Mouse (Mus musculus): ENCODE results near the gene Mlf1. TPM values are rescaled to one million over a fixed set of nuclear protein-coding genes. Genes with fewer than 3 reads are reported as not detected.

Mlf1 gene
- polyA plus RNA-seq, 1 experiment: not detected

DNA sequence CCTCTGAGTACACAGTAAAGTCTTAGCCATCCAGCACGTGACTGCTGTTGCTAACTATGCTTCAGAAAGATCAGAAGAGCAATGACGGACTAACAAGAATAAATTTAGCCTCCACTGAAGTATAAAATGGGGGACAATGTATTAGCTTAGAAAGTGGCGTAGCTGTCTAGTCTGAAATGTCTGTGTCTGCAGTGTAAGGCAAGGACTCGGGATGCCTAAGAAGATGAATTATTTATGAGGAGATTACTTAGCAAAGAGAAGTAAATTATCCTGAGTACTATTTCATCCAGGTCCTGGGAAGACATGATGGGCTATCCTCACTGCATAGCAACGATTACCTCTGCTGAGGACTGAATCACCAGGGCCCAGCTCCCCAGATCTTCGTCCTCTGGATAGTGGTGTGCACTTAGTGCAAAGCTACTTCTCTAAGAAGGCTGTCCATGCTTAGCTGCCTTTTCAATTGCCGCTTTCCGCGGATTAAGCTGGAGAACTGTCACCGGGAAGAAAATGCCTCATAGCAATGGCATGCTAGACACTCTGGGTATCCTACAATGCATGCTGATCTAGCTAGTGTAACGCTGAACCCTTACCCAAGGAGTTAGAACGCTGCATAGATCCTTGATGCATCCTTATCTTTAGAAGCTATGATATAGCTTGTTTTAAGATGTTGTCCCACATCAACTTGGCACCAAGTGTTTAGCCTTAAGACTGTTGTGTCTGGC lies 22.3 kb upstream of the Mlf1 start:
- no peak overlapping the region for H3K27ac ChIP-seq (ENCODE audit: insufficient read depth, low read length)
- no peak for DNase-seq (ENCODE audit: low read depth in 1 of 2, low spot score in 2 of 2)
- H3K27me3 ChIP-seq (ENCODE audit: control insufficient read depth, insufficient read depth, low read length): no peaks in the 10 kb centered on the region
- no peak overlapping the region for H3K4me3 ChIP-seq (ENCODE audit: extremely low read depth, insufficient read depth, insufficient read length)
- no peak for TF ChIP-seq CTCF (IDR thresholded peaks at IDR 0.05; ENCODE audit: extremely low read depth, insufficient read depth, insufficient read length, insufficient replicate concordance)
- H3K4me1 ChIP-seq (ENCODE audit: control insufficient read depth, insufficient read depth, insufficient read length): no peaks in the 10 kb centered on the region
- H3K36me3 ChIP-seq (ENCODE audit: control insufficient read depth, insufficient read depth, low read length): no peaks in the 10 kb centered on the region
- WGBS: 88% methylated on average over 12 of the region's 12 CpGs

DNA sequence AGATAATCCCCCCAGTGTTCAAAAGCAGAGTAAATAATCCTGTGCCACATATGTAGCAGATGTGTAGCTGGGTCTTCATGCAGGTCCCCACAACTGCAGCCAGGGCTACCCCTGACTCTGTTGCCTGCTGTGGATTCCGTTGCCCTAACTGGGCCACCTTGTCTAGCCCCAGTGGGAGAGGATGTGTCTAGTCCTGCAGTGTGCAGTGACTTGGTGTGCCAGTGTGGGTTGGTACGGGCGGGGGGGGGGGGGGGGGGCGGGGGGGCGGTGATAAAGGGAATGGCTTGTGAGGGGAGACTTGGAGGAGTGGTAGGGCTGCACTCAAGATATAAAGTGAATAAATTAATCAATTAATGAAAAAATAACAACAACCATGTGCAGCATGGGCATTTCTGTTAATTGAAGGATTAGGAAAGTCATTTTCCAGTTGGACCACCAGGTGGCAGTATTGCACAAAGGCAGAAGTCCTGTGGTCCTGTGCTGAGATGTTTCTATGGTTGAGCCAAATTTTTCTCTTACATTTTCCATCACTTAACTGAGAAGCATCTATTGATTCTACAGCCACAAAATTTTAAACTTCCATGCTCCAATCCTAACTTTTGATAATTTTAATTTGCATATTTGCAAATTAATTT lies 21.7 kb upstream of the Mlf1 start:
- no peak overlapping the region for H3K27ac ChIP-seq (ENCODE audit: insufficient read depth, low read length)
- peak in 1 of 2 experiments; percentile 33 for DNase-seq (ENCODE audit: low read depth in 1 of 2, low spot score in 2 of 2)

DNA sequence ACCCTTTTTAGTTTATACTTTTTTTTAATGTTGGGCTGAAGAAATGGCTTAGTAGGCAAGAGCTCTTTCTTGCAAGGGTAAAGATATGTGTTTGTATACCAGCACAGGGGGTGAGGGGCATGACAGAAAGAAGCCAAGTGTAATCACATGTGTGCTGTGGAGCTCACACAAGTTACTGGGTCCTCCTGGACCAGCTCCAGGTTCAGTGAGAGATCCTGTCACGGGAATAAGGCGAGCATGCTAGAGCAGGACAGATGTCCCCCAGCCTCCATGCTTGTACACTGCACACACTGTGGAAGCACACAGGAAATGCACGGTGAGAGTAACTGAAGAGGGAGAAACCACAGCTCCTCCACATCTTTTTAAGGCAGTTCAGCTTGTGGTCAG lies 21.1 kb upstream of the Mlf1 start:
- no peaks in the 10 kb centered on the region for H3K27me3 ChIP-seq (ENCODE audit: control insufficient read depth, insufficient read depth, low read length)
- 61% methylated on average over 3 of the region's 3 CpGs for WGBS
- H3K4me3 ChIP-seq (ENCODE audit: extremely low read depth, insufficient read depth, insufficient read length): no peak overlapping the region
- TF ChIP-seq CTCF (IDR thresholded peaks at IDR 0.05; ENCODE audit: extremely low read depth, insufficient read depth, insufficient read length, insufficient replicate concordance) (no peak), POLR2A (IDR thresholded peaks at IDR 0.05; ENCODE audit: low read depth, low read length) (no peak)
- no peaks in the 10 kb centered on the region for H3K36me3 ChIP-seq (ENCODE audit: control insufficient read depth, insufficient read depth, low read length)
- no peaks in the 10 kb centered on the region for H3K4me1 ChIP-seq (ENCODE audit: control insufficient read depth, insufficient read depth, insufficient read length)
- DNase-seq (ENCODE audit: low read depth in 1 of 2, low spot score in 2 of 2): no peak
- H3K27ac ChIP-seq (ENCODE audit: insufficient read depth, low read length): no peak overlapping the region

More for the DNA sequence above, 21.7 kb upstream of the Mlf1 start:
- no peaks in the 10 kb centered on the region for H3K4me1 ChIP-seq (ENCODE audit: control insufficient read depth, insufficient read depth, insufficient read length)
- no peak overlapping the region for H3K4me3 ChIP-seq (ENCODE audit: extremely low read depth, insufficient read depth, insufficient read length)
- peak; percentile 49; the same call in 1 of the 2 replicates for TF ChIP-seq CTCF (IDR thresholded peaks at IDR 0.05; ENCODE audit: extremely low read depth, insufficient read depth, insufficient read length, insufficient replicate concordance)
- TF ChIP-seq POLR2A (IDR thresholded peaks at IDR 0.05; ENCODE audit: low read depth, low read length): no peak
- H3K36me3 ChIP-seq (ENCODE audit: control insufficient read depth, insufficient read depth, low read length): no peaks in the 10 kb centered on the region
- WGBS: 39% methylated on average over 5 of the region's 5 CpGs
- no peaks in the 10 kb centered on the region for H3K27me3 ChIP-seq (ENCODE audit: control insufficient read depth, insufficient read depth, low read length)

DNA sequence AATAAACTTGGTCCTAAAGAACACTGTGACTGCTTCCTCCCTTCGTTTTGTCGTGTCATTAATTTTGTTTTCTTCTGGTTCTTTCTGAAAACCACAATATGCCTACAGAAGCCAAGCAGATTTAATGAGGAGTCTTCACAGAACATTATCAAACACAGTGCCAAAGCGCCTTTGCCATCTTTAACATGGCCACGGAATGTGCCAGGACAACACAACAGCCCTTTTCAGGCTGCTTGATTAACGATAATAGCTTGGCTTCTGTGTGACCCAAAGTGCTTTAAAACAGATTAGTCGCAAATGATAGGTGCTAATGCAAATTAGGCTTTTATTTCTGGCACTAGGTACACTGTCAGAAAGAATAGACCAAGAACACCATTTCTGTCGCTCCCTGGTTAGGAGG lies 15.5 kb upstream of the Mlf1 start:
- DNase-seq (ENCODE audit: low read depth in 1 of 2, low spot score in 2 of 2): no peak
- no peak overlapping the region for H3K27ac ChIP-seq (ENCODE audit: insufficient read depth, low read length)
- WGBS: 91% methylated on average over 7 of the region's 7 CpGs
- TF ChIP-seq CTCF (IDR thresholded peaks at IDR 0.05; ENCODE audit: extremely low read depth, insufficient read depth, insufficient read length, insufficient replicate concordance) (no peak), POLR2A (IDR thresholded peaks at IDR 0.05; ENCODE audit: low read depth, low read length) (no peak)
- no peaks in the 10 kb centered on the region for H3K4me1 ChIP-seq (ENCODE audit: control insufficient read depth, insufficient read depth, insufficient read length)
- H3K4me3 ChIP-seq (ENCODE audit: extremely low read depth, insufficient read depth, insufficient read length): no peak overlapping the region
- H3K36me3 ChIP-seq (ENCODE audit: control insufficient read depth, insufficient read depth, low read length): no peaks in the 10 kb centered on the region
- no peaks in the 10 kb centered on the region for H3K27me3 ChIP-seq (ENCODE audit: control insufficient read depth, insufficient read depth, low read length)

DNA sequence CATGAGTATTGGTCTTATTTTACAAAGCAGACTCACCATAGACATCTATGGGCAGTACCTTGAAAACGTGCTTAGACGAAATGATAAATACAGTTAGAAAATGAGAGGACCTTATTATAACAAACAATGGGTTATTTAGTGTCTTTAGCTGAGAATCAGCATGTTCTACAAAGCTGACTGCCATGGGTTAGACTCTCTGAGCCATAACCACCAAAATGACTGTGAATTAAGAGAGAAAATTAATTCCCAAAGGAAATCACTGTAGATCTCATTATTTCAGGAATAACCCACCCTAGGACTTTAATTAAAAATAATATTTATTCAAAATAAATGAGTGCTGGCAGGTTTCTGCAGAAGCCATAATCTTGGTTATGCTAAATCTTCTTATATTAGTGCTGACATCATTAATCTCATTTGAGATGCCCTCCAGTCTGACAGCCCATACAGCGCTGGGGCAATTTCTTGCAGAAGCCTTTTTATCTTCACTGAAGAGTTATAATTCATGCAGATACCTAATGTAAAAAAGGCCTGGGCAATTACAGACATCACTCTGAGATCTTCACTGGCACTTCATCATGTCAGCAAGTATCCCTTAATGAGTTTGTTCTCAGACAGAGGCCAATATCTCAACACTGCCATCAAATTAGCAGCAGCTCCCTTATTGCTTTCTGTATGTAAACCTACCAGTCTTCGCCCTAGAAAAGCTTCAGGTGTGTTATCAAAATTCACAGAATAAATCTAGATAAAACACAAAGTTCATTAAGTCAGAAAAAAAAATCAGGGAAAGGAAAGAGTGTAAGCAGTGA lies 7.6 kb upstream of the Mlf1 start:
- no peak for DNase-seq (ENCODE audit: low read depth in 1 of 2, low spot score in 2 of 2)
- Histone ChIP-seq H3K36me3 (ENCODE audit: control insufficient read depth, insufficient read depth, low read length) (no peaks in the 10 kb centered on the region), H3K27me3 (ENCODE audit: control insufficient read depth, insufficient read depth, low read length) (no peaks in the 10 kb centered on the region), H3K4me3 (ENCODE audit: extremely low read depth, insufficient read depth, insufficient read length) (no peak overlapping the region), H3K27ac (ENCODE audit: insufficient read depth, low read length) (no peak overlapping the region), H3K4me1 (ENCODE audit: control insufficient read depth, insufficient read depth, insufficient read length) (no peaks in the 10 kb centered on the region)
- no peak for TF ChIP-seq POLR2A (IDR thresholded peaks at IDR 0.05; ENCODE audit: low read depth, low read length)
- WGBS: 79% methylated on average over 4 of the region's 4 CpGs

DNA sequence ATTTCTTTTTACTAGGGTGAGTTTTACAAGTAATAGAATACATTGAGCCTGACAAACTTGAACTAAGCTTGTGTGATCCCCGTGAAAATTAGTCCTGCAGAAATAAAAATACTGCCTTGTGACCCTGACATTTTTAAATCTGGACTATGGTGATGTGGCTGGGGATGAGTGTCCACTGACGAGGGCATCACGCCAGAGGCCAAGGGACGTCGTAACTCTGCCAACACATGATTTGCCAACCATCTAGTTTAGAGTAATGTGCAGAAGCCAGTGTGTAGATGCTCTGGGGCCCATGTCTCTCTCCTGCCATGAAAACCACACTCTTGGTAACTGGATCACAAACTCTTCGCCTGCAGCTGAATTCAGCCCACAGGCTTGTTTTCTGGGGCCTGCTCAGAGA lies 6.4 kb upstream of the Mlf1 start:
- TF ChIP-seq POLR2A (IDR thresholded peaks at IDR 0.05; ENCODE audit: low read depth, low read length) (no peak), CTCF (IDR thresholded peaks at IDR 0.05; ENCODE audit: extremely low read depth, insufficient read depth, insufficient read length, insufficient replicate concordance) (no peak)
- no peak for DNase-seq (ENCODE audit: low read depth in 1 of 2, low spot score in 2 of 2)

More for the DNA sequence above, 6.4 kb upstream of the Mlf1 start:
- WGBS: 86% methylated on average over 6 of the region's 6 CpGs
- H3K36me3 ChIP-seq (ENCODE audit: control insufficient read depth, insufficient read depth, low read length): no peaks in the 10 kb centered on the region
- no peak overlapping the region for H3K27ac ChIP-seq (ENCODE audit: insufficient read depth, low read length)
- H3K27me3 ChIP-seq (ENCODE audit: control insufficient read depth, insufficient read depth, low read length): no peaks in the 10 kb centered on the region
- no peaks in the 10 kb centered on the region for H3K4me1 ChIP-seq (ENCODE audit: control insufficient read depth, insufficient read depth, insufficient read length)
- H3K4me3 ChIP-seq (ENCODE audit: extremely low read depth, insufficient read depth, insufficient read length): no peak overlapping the region
